8 mouse cellular contexts compared by ENCODE assay signal in the genomic region with DNA sequence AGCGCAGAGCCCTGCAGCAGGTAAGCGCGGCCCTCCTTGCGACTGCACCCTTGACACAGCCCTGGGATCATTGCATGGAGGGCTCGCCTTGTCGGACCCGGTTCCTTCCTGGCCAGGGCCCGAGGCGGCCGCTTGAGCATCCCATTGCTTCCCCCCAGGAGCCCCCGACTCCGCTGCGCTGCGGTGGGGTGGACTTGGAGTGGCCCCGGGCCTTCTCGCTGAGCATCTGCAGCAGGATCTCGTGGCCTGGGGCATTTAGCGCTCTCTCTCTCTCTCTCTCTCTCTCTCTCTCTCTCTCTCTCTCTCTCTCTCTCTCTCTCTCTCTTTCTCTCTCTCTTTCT. TPM values are rescaled to one million over a fixed set of nuclear protein-coding genes. Genes with fewer than 3 reads are reported as not detected.
DNase-seq lines count a peak whose midpoint lies in the region; ATAC-seq and TF ChIP-seq lines count a peak whose summit lies in the region.

No protein-coding gene starts in this region.

- H3K27ac ChIP-seq in lung, embryonic 15.5 days, result no peak overlapping the region
- H3K27ac ChIP-seq in intestine, postnatal 0 days (ENCODE audit: low read depth, low read length), result peak overlapping the region; percentile 82; the same call in 1 of the 2 replicates
- no peak overlapping the region for H3K27ac ChIP-seq in neural tube, embryonic 14.5 days (ENCODE audit: low read depth, low read length)

- H3K9me3 ChIP-seq in lung, embryonic 15.5 days, result no peaks in the 10 kb centered on the region
- H3K9me3 ChIP-seq in intestine, postnatal 0 days (ENCODE audit: control insufficient read depth), result no peaks in the 10 kb centered on the region
- no peaks in the 10 kb centered on the region for H3K9me3 ChIP-seq in neural tube, embryonic 14.5 days (ENCODE audit: control insufficient read depth, low read length)

- peaks cover 13% of the 10 kb centered on the region for H3K4me1 ChIP-seq in lung, embryonic 15.5 days
- peaks cover 5% of the 10 kb centered on the region; the same call in 1 of the 2 replicates for H3K4me1 ChIP-seq in intestine, postnatal 0 days (replicated peaks; ENCODE audit: control insufficient read depth, insufficient read depth, low read length)
- H3K4me1 ChIP-seq in neural tube, embryonic 14.5 days (ENCODE audit: control insufficient read depth, insufficient read depth, low read length), result peaks cover 10% of the 10 kb centered on the region

- peak overlapping the region; percentile 94 for H3K4me3 ChIP-seq in lung, embryonic 15.5 days
- H3K4me3 ChIP-seq in intestine, postnatal 0 days (ENCODE audit: low read depth, low read length), result peak overlapping the region; percentile 79
- peak overlapping the region; percentile 60 for H3K4me3 ChIP-seq in neural tube, embryonic 14.5 days (ENCODE audit: low read depth, low read length)

- H3K4me2 ChIP-seq in lung, embryonic 15.5 days, result peak overlapping the region; percentile 82
- peak overlapping the region; percentile 92 for H3K4me2 ChIP-seq in intestine, postnatal 0 days (replicated peaks; ENCODE audit: low read depth)
- H3K4me2 ChIP-seq in neural tube, embryonic 14.5 days (ENCODE audit: low read depth, low read length), result peak overlapping the region; percentile 60

- H3K9ac ChIP-seq in lung, embryonic 15.5 days, result peak overlapping the region; percentile 81
- peak overlapping the region; percentile 58 for H3K9ac ChIP-seq in intestine, postnatal 0 days (ENCODE audit: low read depth, low read length)
- H3K9ac ChIP-seq in neural tube, embryonic 14.5 days (replicated peaks; ENCODE audit: low read depth, low read length), result peak overlapping the region; percentile 59

- ATAC-seq in lung, embryonic 15.5 days (ENCODE audit: borderline replicate concordance, extremely low read depth, low FRiP score, low TSS enrichment), result no peak
- peak; percentile 47 for ATAC-seq in erythroid progenitor cell, adult 5-6 weeks (replicated peaks; ENCODE audit: low FRiP score, poor library complexity, severe bottlenecking)
- ATAC-seq in intestine, postnatal 0 days, result no peak
- ATAC-seq in neural tube, embryonic 14.5 days (ENCODE audit: low read depth), result no peak

- 2% methylated on average over 18 of the region's 18 CpGs for WGBS in lung, embryonic 15.5 days
- 0% methylated on average over 18 of the region's 18 CpGs for WGBS in intestine, postnatal 0 days
- 0% methylated on average over 18 of the region's 18 CpGs for WGBS in neural tube, embryonic 14.5 days

- H3K36me3 ChIP-seq in lung, embryonic 15.5 days, result no peaks in the 10 kb centered on the region
- peaks cover 5% of the 10 kb centered on the region; the same call in 1 of the 2 replicates for H3K36me3 ChIP-seq in intestine, postnatal 0 days (ENCODE audit: control insufficient read depth, insufficient read depth)
- peaks cover 3% of the 10 kb centered on the region; the same call in 1 of the 2 replicates for H3K36me3 ChIP-seq in neural tube, embryonic 14.5 days (ENCODE audit: control insufficient read depth, insufficient read depth, low read length)

- no peak for DNase-seq in lung, postnatal 10 days
- no peak for DNase-seq in right cerebral cortex, adult 18-20 months
- DNase-seq in layer of hippocampus, adult 8-10 months (ENCODE audit: low spot score in 2 of 2), result no peak
- no peak for DNase-seq in right cerebral cortex, postnatal 14 days

- TF ChIP-seq CTCF in intestine, postnatal 0 days (IDR thresholded peaks at IDR 0.05; ENCODE audit: low read depth), result no peak

- no peaks in the 10 kb centered on the region for H3K27me3 ChIP-seq in lung, embryonic 15.5 days
- no peaks in the 10 kb centered on the region for H3K27me3 ChIP-seq in intestine, postnatal 0 days (replicated peaks; ENCODE audit: control insufficient read depth, insufficient read depth, low read length)
- no peaks in the 10 kb centered on the region for H3K27me3 ChIP-seq in neural tube, embryonic 14.5 days (ENCODE audit: control insufficient read depth, insufficient read depth, low read length)

RNA-seq across cellular contexts. Expression of a gene that starts 0.2 kb away (rescaled TPM):
- polyA plus RNA-seq in lung, embryonic 15.5 days (2015; fragmentation: Nextera tagmentation; extraction: Ambion mirVana), result 20.3 and 22.9 TPM in 2 replicates
- 13.7 and 24.3 TPM in 2 replicates for total RNA-seq in erythroid progenitor cell, adult 5-6 weeks (2015; ENCODE audit: low replicate concordance)
- 7.5 and 24.4 TPM in 2 replicates for total RNA-seq in erythroid progenitor cell, adult 5-6 weeks (2017; ENCODE audit: low replicate concordance)
- polyA plus RNA-seq in intestine, postnatal 0 days (2015; fragmentation: Nextera tagmentation; extraction: Ambion mirVana), result 10.6 and 14.0 TPM in 2 replicates
- 38.4 and 39.8 TPM in 2 replicates for polyA plus RNA-seq in neural tube, embryonic 14.5 days (2014; fragmentation: Nextera tagmentation; extraction: Ambion mirVana)
- total RNA-seq in layer of hippocampus, adult 8-10 months (2022), result 10 to 100 TPM; 35.5 to 52.4 (median 43.3) TPM

RNA-seq across cellular contexts. Expression of a gene that starts 21.4 kb away (rescaled TPM):
- 0.33 and 0.44 TPM in 2 replicates for polyA plus RNA-seq in lung, embryonic 15.5 days (2015; fragmentation: Nextera tagmentation; extraction: Ambion mirVana)
- total RNA-seq in erythroid progenitor cell, adult 5-6 weeks (2015; ENCODE audit: low replicate concordance), result 17.7 and 34.8 TPM in 2 replicates
- 9.0 TPM in 1 of 2 replicates, not detected in the other for total RNA-seq in erythroid progenitor cell, adult 5-6 weeks (2017; ENCODE audit: low replicate concordance)
- polyA plus RNA-seq in intestine, postnatal 0 days (2015; fragmentation: Nextera tagmentation; extraction: Ambion mirVana), result 0.33 and 0.35 TPM in 2 replicates
- 0.48 and 0.86 TPM in 2 replicates for polyA plus RNA-seq in neural tube, embryonic 14.5 days (2014; fragmentation: Nextera tagmentation; extraction: Ambion mirVana)
- 1 to 10 TPM in 3 of 4 experiments, not detected in 1; 4.5 to 7.4 (median 6.4) TPM for total RNA-seq in layer of hippocampus, adult 8-10 months (2022)

RNA-seq across cellular contexts. Expression of a gene that starts 43.0 kb away (rescaled TPM):
- polyA plus RNA-seq in lung, embryonic 15.5 days (2015; fragmentation: Nextera tagmentation; extraction: Ambion mirVana), result 0.20 and 0.29 TPM in 2 replicates
- not detected in 2 replicates for total RNA-seq in erythroid progenitor cell, adult 5-6 weeks (2015; ENCODE audit: low replicate concordance)
- total RNA-seq in erythroid progenitor cell, adult 5-6 weeks (2017; ENCODE audit: low replicate concordance), result 0.51 TPM in 1 of 2 replicates, not detected in the other
- 3.6 and 4.3 TPM in 2 replicates for polyA plus RNA-seq in intestine, postnatal 0 days (2015; fragmentation: Nextera tagmentation; extraction: Ambion mirVana)
- 0.61 and 0.86 TPM in 2 replicates for polyA plus RNA-seq in neural tube, embryonic 14.5 days (2014; fragmentation: Nextera tagmentation; extraction: Ambion mirVana)
- total RNA-seq in layer of hippocampus, adult 8-10 months (2022), result not detected
